Mouse (Mus musculus) embryonic fibroblast, embryonic 13.5 days (primary cell): ENCODE measurements around the gene Trim15. TPM values are rescaled to one million over a fixed set of nuclear protein-coding genes. Genes with fewer than 3 reads are reported as not detected.
A peak's percentile ranks its signal among the peaks of the same experiment; 100 is the strongest.
"Not testable (repeated sequence)": the region's sequence is repeated elsewhere in the genome, so short reads cannot be mapped to it uniquely, and the experiment has no call there.

Experiments used
- H3K27ac ChIP-seq: 2 replicates; pipeline ENCODE4 v1.5.1; 2012; ENCODE audit warnings: low read length, control low read depth, inconsistent platforms; ENCODE audit not compliant: insufficient read depth
- H3K4me1 ChIP-seq: 2 replicates; pipeline ENCODE4 v1.6.1; 2011; ENCODE audit warnings: low read length; ENCODE audit not compliant: control insufficient read depth, insufficient read depth
- H3K4me3 ChIP-seq: 2 replicates; pipeline ENCODE4 v1.5.1; 2011; ENCODE audit warnings: mild to moderate bottlenecking, control low read depth, low read length; ENCODE audit not compliant: insufficient read depth
- CTCF ChIP-seq: IDR thresholded peaks from 2 replicates; pipeline ENCODE4 v1.5.1; 2011; ENCODE audit warnings: mild to moderate bottlenecking, control low read depth, low read length, moderate library complexity, borderline replicate concordance; ENCODE audit not compliant: insufficient read depth
- POLR2A ChIP-seq: IDR thresholded peaks from 2 replicates; pipeline ENCODE4 v1.6.1; 2011; ENCODE audit warnings: low read depth, mild to moderate bottlenecking, control low read depth, low read length, moderate library complexity
- polyA plus RNA-seq: library from polyadenylated mRNA; stranded (reverse); fragments of >200 nt; gene quantifications from 2 replicates; pipeline ENCODE4 v1.2.4, GENCODE M21; 2011; ENCODE audit warnings: low read depth; ENCODE audit not compliant: missing spikeins, insufficient read length

The Trim15 gene
- polyA plus RNA-seq, 1 experiment, result not detected

- H3K4me1 ChIP-seq, result no peaks in the 10 kb centered on the region
- TF ChIP-seq POLR2A (no peak), CTCF (no peak)
- H3K27ac ChIP-seq, result no peak within 1 kb of the TSS
- H3K4me3 ChIP-seq, result no peak within 1 kb of the TSS
These were observed 30.7 kb upstream of the Trim15 start, which contains the start of gene Trim31 for GRCm38 (mm10) chr17:36897552-36898205. TSS of gene Trim31 (plus strand) at chr17:36898118.

- H3K27ac ChIP-seq, result no peak overlapping the region
- TF ChIP-seq POLR2A (no peak), CTCF (no peak)
- H3K4me1 ChIP-seq, result no peaks in the 10 kb centered on the region
- H3K4me3 ChIP-seq, result no peak overlapping the region
These were observed 30.1 kb upstream of the Trim15 start for GRCm38 (mm10) chr17:36897065-36897464.

- Histone ChIP-seq H3K4me1 (no peaks in the 10 kb centered on the region), H3K4me3 (no peak overlapping the region), H3K27ac (no peak overlapping the region)
- TF ChIP-seq POLR2A, result no peak
- no peak for TF ChIP-seq CTCF
These were observed 29.6 kb upstream of the Trim15 start for GRCm38 (mm10) chr17:36896583-36896982.

- TF ChIP-seq POLR2A (no peak), CTCF (no peak)
These were observed 26.4 kb upstream of the Trim15 start for GRCm38 (mm10) chr17:36893387-36893786.

GRCm38 (mm10) chr17:36892362-36892761 is 25.4 kb upstream of the Trim15 start:
- TF ChIP-seq CTCF (peak; percentile 27; the same call in 1 of the 2 replicates), POLR2A (no peak)
- no peaks in the 10 kb centered on the region for H3K4me1 ChIP-seq
- no peak overlapping the region for H3K27ac ChIP-seq
- H3K4me3 ChIP-seq, result no peak overlapping the region

More at GRCm38 (mm10) chr17:36893387-36893786, 26.4 kb upstream of the Trim15 start:
- H3K4me1 ChIP-seq, result no peaks in the 10 kb centered on the region
- no peak overlapping the region for H3K27ac ChIP-seq
- H3K4me3 ChIP-seq, result no peak overlapping the region

GRCm38 (mm10) chr17:36891496-36891895 is 24.5 kb upstream of the Trim15 start:
- not testable (repeated sequence) for H3K4me1 ChIP-seq, H3K4me3 ChIP-seq, H3K27ac ChIP-seq

GRCm38 (mm10) chr17:36890073-36890903 is 23.3 kb upstream of the Trim15 start, which contains the start of gene Trim40:
TSS of gene Trim40 (minus strand) at chr17:36890123.
- TF ChIP-seq POLR2A (no peak), CTCF (no peak)
- no peak within 1 kb of the TSS for H3K4me3 ChIP-seq
- H3K27ac ChIP-seq, result no peak within 1 kb of the TSS
- H3K4me1 ChIP-seq, result peaks cover 6% of the 10 kb centered on the region; the same call in 1 of the 2 replicates

GRCm38 (mm10) chr17:36885132-36885790 is 18.3 kb upstream of the Trim15 start:
- peaks cover 6% of the 10 kb centered on the region; the same call in 1 of the 2 replicates for H3K4me1 ChIP-seq
- TF ChIP-seq POLR2A (no peak), CTCF (no peak)
- no peak overlapping the region for H3K27ac ChIP-seq
- H3K4me3 ChIP-seq, result no peak overlapping the region

- H3K4me3 ChIP-seq, result no peak overlapping the region
- TF ChIP-seq CTCF (no peak), POLR2A (no peak)
- peaks cover 6% of the 10 kb centered on the region; the same call in 1 of the 2 replicates for H3K4me1 ChIP-seq
- H3K27ac ChIP-seq, result no peak overlapping the region
These were observed 16.3 kb upstream of the Trim15 start for GRCm38 (mm10) chr17:36883350-36883749.
